ENCODE assay signal across 32 mouse cellular contexts in the genomic region with DNA sequence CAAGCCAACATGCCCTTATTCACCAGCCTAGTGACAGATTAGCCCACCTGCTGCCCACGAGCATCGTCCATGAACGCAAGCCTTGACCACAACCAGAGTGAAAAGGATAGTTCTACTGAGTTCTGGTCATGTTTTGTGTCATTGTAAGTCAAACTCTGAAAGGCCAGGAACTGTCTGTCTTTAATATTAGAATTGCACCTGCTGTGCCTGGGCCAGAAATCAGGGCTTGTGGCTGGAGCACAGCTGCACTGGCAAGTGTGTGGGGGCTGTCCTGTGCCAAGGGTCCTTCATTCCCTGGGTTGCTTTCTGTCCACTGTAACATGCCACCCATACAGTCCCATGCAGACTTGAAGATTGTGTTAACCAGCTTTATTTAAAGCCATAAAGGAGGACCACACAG.
"Had no signal": no experiment of that assay in that cellular context is flagged by ENCODE, and none has a peak within 500 bp of the region (broad histone marks: within the 10 kb centered on the region; RNA-seq: fewer than 3 reads in every experiment).

No protein-coding gene starts in this region.

- H3K27me3 ChIP-seq: heart, embryonic 12.5 days; heart, embryonic 13.5 days; heart, embryonic 15.5 days; hindbrain, embryonic 12.5 days; hindbrain, embryonic 13.5 days; hindbrain, embryonic 15.5 days; intestine, embryonic 15.5 days; kidney, embryonic 15.5 days had no signal

- H3K4me2 ChIP-seq: heart, embryonic 11.5 days; heart, embryonic 12.5 days; heart, embryonic 13.5 days; heart, embryonic 15.5 days; hindbrain, embryonic 12.5 days; hindbrain, embryonic 13.5 days; hindbrain, embryonic 14.5 days; hindbrain, embryonic 15.5 days; intestine, embryonic 15.5 days; kidney, embryonic 15.5 days had no signal

- H3K9ac ChIP-seq: heart, embryonic 12.5 days; heart, embryonic 13.5 days; heart, embryonic 15.5 days; hindbrain, embryonic 12.5 days; hindbrain, embryonic 13.5 days; hindbrain, embryonic 14.5 days; hindbrain, embryonic 15.5 days; intestine, embryonic 15.5 days; kidney, embryonic 15.5 days had no signal

- DNase-seq: heart, postnatal 10 days; heart, postnatal 14 days; heart, postnatal 36 days; heart, postnatal 4 days; kidney, adult 11 months; kidney, adult 18-20 months; kidney, adult 2 months; kidney, adult 8-10 months; kidney, adult 9 months; kidney, postnatal 10 days; kidney, postnatal 14 days; kidney, postnatal 25 days; kidney, postnatal 36 days; kidney, postnatal 4 days; layer of hippocampus, adult 9-11 months; layer of hippocampus, postnatal 36 days had no signal

- H3K9me3 ChIP-seq: heart, embryonic 10.5 days; heart, embryonic 12.5 days; heart, embryonic 13.5 days; heart, embryonic 15.5 days; hindbrain, embryonic 10.5 days; hindbrain, embryonic 12.5 days; hindbrain, embryonic 13.5 days; hindbrain, embryonic 15.5 days; intestine, embryonic 15.5 days; kidney, embryonic 15.5 days had no signal

- H3K27ac ChIP-seq: heart, embryonic 10.5 days; heart, embryonic 13.5 days; heart, embryonic 15.5 days; hindbrain, embryonic 10.5 days; hindbrain, embryonic 12.5 days; hindbrain, embryonic 13.5 days; hindbrain, embryonic 14.5 days; hindbrain, embryonic 15.5 days; hindbrain, postnatal 0 days; intestine, embryonic 15.5 days; kidney, embryonic 15.5 days; kidney, postnatal 0 days; layer of hippocampus, adult 2 months; left cerebral cortex, adult 2 months had no signal

- H3K4me1 ChIP-seq: hindbrain, embryonic 10.5 days; hindbrain, embryonic 12.5 days; hindbrain, embryonic 15.5 days had no signal

- H3K36me3 ChIP-seq: heart, embryonic 10.5 days; heart, embryonic 12.5 days; heart, embryonic 13.5 days; heart, embryonic 15.5 days; hindbrain, embryonic 10.5 days; hindbrain, embryonic 12.5 days; hindbrain, embryonic 13.5 days; hindbrain, embryonic 15.5 days; intestine, embryonic 15.5 days; kidney, embryonic 15.5 days had no signal

- H3K4me3 ChIP-seq: heart, embryonic 10.5 days; heart, embryonic 12.5 days; heart, embryonic 13.5 days; heart, embryonic 15.5 days; hindbrain, embryonic 10.5 days; hindbrain, embryonic 12.5 days; hindbrain, embryonic 13.5 days; hindbrain, embryonic 15.5 days; intestine, embryonic 15.5 days; kidney, embryonic 15.5 days; layer of hippocampus, adult 2 months; left cerebral cortex, adult 2 months had no signal
